Mouse (Mus musculus) MEL (cell line): ENCODE measurements at regions not wholly inside any gene's neighbourhood (a gene's known extent, or its start where the extent isn't known, plus 50 kb on each side); places are given as distances from the start of the nearest gene placed in this dataset.

Experiments used
- DNase-seq: peaks from one replicate; pipeline ENCODE4 v3.0.0; 2011; ENCODE audit warnings: low read depth, low spot score
- H3K27ac ChIP-seq: 2 replicates; pipeline ENCODE4 v1.5.1; 2012; ENCODE audit warnings: low read depth, mild to moderate bottlenecking, control low read depth, low read length, moderate library complexity; ENCODE audit not compliant: control insufficient read depth
- H3K27me3 ChIP-seq, 2 experiments: fragments of 150-350 bp in 1 of 2; sonication (generic) in 1 of 2; 2 replicates each; pipeline ENCODE4 v1.6.1; 2012; ENCODE audit warnings: low read length in 2 of 2, mild to moderate bottlenecking in 2 of 2, improper control_type of control experiment in 1 of 2, moderate library complexity in 1 of 2; ENCODE audit not compliant: insufficient read depth in 2 of 2, control insufficient read depth in 1 of 2
- H3K36me3 ChIP-seq, 2 experiments: 2 replicates each; pipeline ENCODE4 v1.6.1; 2012 to 2014; ENCODE audit warnings: low read length in 2 of 2, improper control_type of control experiment in 1 of 2, inconsistent platforms in 1 of 2, mild to moderate bottlenecking in 1 of 2; ENCODE audit not compliant: insufficient read depth in 2 of 2, control insufficient read depth in 1 of 2
- H3K4me1 ChIP-seq, 2 experiments: fragments of 150-350 bp in 1 of 2; sonication (generic) in 1 of 2; 2 replicates each; pipeline ENCODE4 v1.6.1; 2012; ENCODE audit warnings: low read length in 2 of 2, improper control_type of control experiment in 1 of 2, mild to moderate bottlenecking in 1 of 2; ENCODE audit not compliant: insufficient read depth in 2 of 2, control insufficient read depth in 1 of 2
- H3K4me3 ChIP-seq, 2 experiments: fragments of 150-350 bp in 1 of 2; sonication (generic) in 1 of 2; 2 replicates each; pipeline ENCODE4 v1.5.1; 2012; ENCODE audit warnings: low read depth in 2 of 2, low read length in 2 of 2, mild to moderate bottlenecking in 2 of 2, moderate library complexity in 2 of 2, control low read depth in 1 of 2, improper control_type of control experiment in 1 of 2; ENCODE audit not compliant: control insufficient read depth in 1 of 2, insufficient read depth in 1 of 2
- H3K79me2 ChIP-seq: 2 replicates; pipeline ENCODE4 v1.6.1; 2012; ENCODE audit warnings: mild to moderate bottlenecking, low read length, moderate library complexity; ENCODE audit not compliant: control insufficient read depth, poor library complexity, insufficient read depth
- H3K9ac ChIP-seq: 2 replicates; pipeline ENCODE4 v1.6.1; 2012; ENCODE audit warnings: low read depth, mild to moderate bottlenecking, control low read depth, low read length, moderate library complexity; ENCODE audit not compliant: control insufficient read depth, poor library complexity, severe bottlenecking
- H3K9me3 ChIP-seq: fragments of 150-350 bp; sonication (generic); replicated peaks from 2 replicates; pipeline ENCODE4 v1.6.1; 2012; ENCODE audit warnings: mild to moderate bottlenecking, low read length, improper control_type of control experiment, moderate library complexity; ENCODE audit not compliant: insufficient read depth
- CHD1 ChIP-seq: IDR thresholded peaks from 2 replicates; pipeline ENCODE4 v1.6.1; 2012; ENCODE audit warnings: low read depth, mild to moderate bottlenecking, inconsistent platforms, low read length, improper control_type of control experiment
- CHD2 ChIP-seq: IDR thresholded peaks from 2 replicates; pipeline ENCODE4 v1.6.1; 2011; ENCODE audit warnings: low read length, improper control_type of control experiment
- CTCF ChIP-seq, 3 experiments: IDR thresholded peaks in 2 of 3; conservative IDR thresholded peaks in 1 of 3; 2 replicates each; pipeline ENCODE4 v1.5.1; 2011 to 2012; ENCODE audit warnings: low read length in 3 of 3, low read depth in 2 of 3, mild to moderate bottlenecking in 2 of 3, improper control_type of control experiment in 1 of 3, inconsistent platforms in 1 of 3, mixed read lengths in 1 of 3, moderate library complexity in 1 of 3; ENCODE audit not compliant: control insufficient read depth in 1 of 3, insufficient read depth in 1 of 3, poor library complexity in 1 of 3, severe bottlenecking in 1 of 3
- E2F4 ChIP-seq: IDR thresholded peaks from 2 replicates; pipeline ENCODE4 v1.6.1; 2011; ENCODE audit warnings: low read depth, low read length, improper control_type of control experiment, borderline replicate concordance
- EP300 ChIP-seq, 2 experiments: IDR thresholded peaks; 2 replicates each; pipeline ENCODE4 v1.6.1; 2011; ENCODE audit warnings: improper control_type of control experiment in 2 of 2, low read length in 2 of 2, low read depth in 1 of 2, mild to moderate bottlenecking in 1 of 2
- ETS1 ChIP-seq: IDR thresholded peaks from 2 replicates; pipeline ENCODE4 v1.6.1; 2012; ENCODE audit warnings: low read depth, mild to moderate bottlenecking, inconsistent platforms, low read length, improper control_type of control experiment, moderate library complexity
- GABPA ChIP-seq: IDR thresholded peaks from 2 replicates; pipeline ENCODE4 v1.6.1; 2012; ENCODE audit warnings: low read depth, mild to moderate bottlenecking, inconsistent platforms, low read length, improper control_type of control experiment, moderate library complexity
- HCFC1 ChIP-seq: IDR thresholded peaks from 2 replicates; pipeline ENCODE4 v1.6.1; 2012; ENCODE audit warnings: low read depth, mild to moderate bottlenecking, inconsistent platforms, low read length, improper control_type of control experiment, moderate library complexity
- JUND ChIP-seq: IDR thresholded peaks from 2 replicates; pipeline ENCODE4 v1.6.1; 2011; ENCODE audit warnings: low read depth, mild to moderate bottlenecking, improper control_type of control experiment, low read length
- KAT2A ChIP-seq: conservative IDR thresholded peaks from 2 replicates; pipeline ENCODE4 v1.6.1; 2012; ENCODE audit warnings: low read depth, low read length, improper control_type of control experiment, inconsistent platforms
- MAX ChIP-seq: IDR thresholded peaks from 2 replicates; pipeline ENCODE4 v1.6.1; 2011; ENCODE audit warnings: low read length, improper control_type of control experiment
- MEF2A ChIP-seq: IDR thresholded peaks from 2 replicates; pipeline ENCODE4 v1.6.1; 2014; ENCODE audit warnings: low read depth, mild to moderate bottlenecking, inconsistent platforms, low read length, improper control_type of control experiment; ENCODE audit not compliant: poor library complexity, insufficient replicate concordance, severe bottlenecking; ENCODE audit errors: extremely low read depth
- MYC ChIP-seq: IDR thresholded peaks from 2 replicates; pipeline ENCODE4 v1.6.1; 2011; ENCODE audit warnings: low read depth, mild to moderate bottlenecking, low read length, improper control_type of control experiment, moderate library complexity
- NELFE ChIP-seq: IDR thresholded peaks from 2 replicates; pipeline ENCODE4 v1.6.1; 2011; ENCODE audit warnings: low read depth, low read length, improper control_type of control experiment
- POLR2A ChIP-seq, 2 experiments: IDR thresholded peaks; 2 replicates each; pipeline ENCODE4 v1.6.1; 2011 to 2012; ENCODE audit warnings: low read length in 2 of 2, mild to moderate bottlenecking in 2 of 2, control low read depth in 1 of 2, improper control_type of control experiment in 1 of 2, low read depth in 1 of 2, moderate library complexity in 1 of 2; ENCODE audit not compliant: control insufficient read depth in 1 of 2, insufficient read depth in 1 of 2, poor library complexity in 1 of 2
- POLR2AphosphoS2 ChIP-seq: IDR thresholded peaks from 2 replicates; pipeline ENCODE4 v1.6.1; 2011; ENCODE audit warnings: low read length, improper control_type of control experiment
- RAD21 ChIP-seq: IDR thresholded peaks from 2 replicates; pipeline ENCODE4 v1.6.1; 2011; ENCODE audit warnings: mild to moderate bottlenecking, low read depth, low read length, improper control_type of control experiment
- SIN3A ChIP-seq: IDR thresholded peaks from 2 replicates; pipeline ENCODE4 v1.6.1; 2012; ENCODE audit warnings: low read length, improper control_type of control experiment, inconsistent platforms
- SMC3 ChIP-seq: IDR thresholded peaks from 2 replicates; pipeline ENCODE4 v1.6.1; 2011; ENCODE audit warnings: low read depth, low read length, improper control_type of control experiment
- TCF12 ChIP-seq: IDR thresholded peaks from 2 replicates; pipeline ENCODE4 v1.6.1; 2014; ENCODE audit warnings: low read depth, mild to moderate bottlenecking, inconsistent platforms, low read length, improper control_type of control experiment, moderate library complexity
- UBTF ChIP-seq: IDR thresholded peaks from 2 replicates; pipeline ENCODE4 v1.6.1; 2012; ENCODE audit warnings: low read depth, mild to moderate bottlenecking, inconsistent platforms, low read length, improper control_type of control experiment, moderate library complexity, borderline replicate concordance; ENCODE audit not compliant: insufficient read depth
- USF2 ChIP-seq, 2 experiments: IDR thresholded peaks; 2 replicates each; pipeline ENCODE4 v1.6.1; 2011 to 2012; ENCODE audit warnings: improper control_type of control experiment in 2 of 2, low read length in 2 of 2, borderline replicate concordance in 1 of 2, inconsistent platforms in 1 of 2, low read depth in 1 of 2, mild to moderate bottlenecking in 1 of 2; ENCODE audit not compliant: insufficient read depth in 1 of 2
- ZC3H11A ChIP-seq: IDR thresholded peaks from 2 replicates; pipeline ENCODE4 v1.6.1; 2012; ENCODE audit warnings: low read depth, mild to moderate bottlenecking, inconsistent platforms, low read length, improper control_type of control experiment
- ZNF384 ChIP-seq: IDR thresholded peaks from 2 replicates; pipeline ENCODE4 v1.6.1; 2012; ENCODE audit warnings: low read depth, mild to moderate bottlenecking, inconsistent platforms, low read length, improper control_type of control experiment

DNA sequence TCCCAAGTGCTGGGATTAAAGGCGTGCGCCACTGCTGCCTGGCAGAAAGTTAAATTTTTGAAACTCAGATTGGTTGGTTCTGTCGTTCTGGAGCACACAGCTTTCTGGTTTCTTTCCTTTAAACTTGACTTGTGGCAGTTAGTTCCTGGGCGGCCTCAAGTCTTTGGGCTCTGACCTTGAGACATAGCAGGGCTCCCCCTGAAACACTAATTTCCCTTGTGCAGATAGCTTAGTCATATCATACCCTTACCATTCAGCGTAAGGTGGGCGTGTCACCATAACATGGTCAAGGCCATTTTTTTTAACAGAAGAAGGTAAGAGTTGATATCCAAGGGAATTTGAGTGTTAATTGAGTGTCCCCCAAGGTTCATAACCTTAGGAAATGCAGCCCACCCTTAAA lies 140.3 kb upstream of the Ubr2 start:
- peaks cover 0 to 10% of the 10 kb centered on the region in 2 experiments; a peak in 2 of 4 replicates for H3K36me3 ChIP-seq
- H3K9me3 ChIP-seq = no peaks in the 10 kb centered on the region
- H3K27me3 ChIP-seq = no peaks in the 10 kb centered on the region
- H3K79me2 ChIP-seq = no peaks in the 10 kb centered on the region
- no peak overlapping the region for H3K9ac ChIP-seq
- H3K4me3 ChIP-seq = no peak overlapping the region
- H3K4me1 ChIP-seq = peaks cover 0 to 15% of the 10 kb centered on the region in 2 experiments; a peak in 3 of 4 replicates
- no peak for TF ChIP-seq MAX
- no peak for TF ChIP-seq CHD1
- TF ChIP-seq HCFC1 = no peak
- no peak for TF ChIP-seq UBTF
- TF ChIP-seq POLR2A (IDR thresholded peaks at IDR 0.05; ENCODE audit: control insufficient read depth in 1 of 2, insufficient read depth in 1 of 2, low read depth in 1 of 2, low read length in 2 of 2, poor library complexity in 1 of 2) = no peak
- no peak for TF ChIP-seq ZC3H11A
- TF ChIP-seq POLR2AphosphoS2 = no peak
- no peak for TF ChIP-seq USF2 (IDR thresholded peaks at IDR 0.05; ENCODE audit: borderline replicate concordance in 1 of 2, insufficient read depth in 1 of 2, low read depth in 1 of 2, low read length in 2 of 2)
- TF ChIP-seq JUND = no peak
- no peak for TF ChIP-seq KAT2A
- TF ChIP-seq SMC3 = no peak
- no peak for TF ChIP-seq ETS1
- TF ChIP-seq CTCF (IDR thresholded peaks at IDR 0.05 in 2 of 3, conservative IDR thresholded peaks at IDR 0.05 in 1 of 3; ENCODE audit: control insufficient read depth in 1 of 3, insufficient read depth in 1 of 3, low read depth in 2 of 3, low read length in 3 of 3, poor library complexity in 1 of 3, severe bottlenecking in 1 of 3) = no peak
- no peak for TF ChIP-seq TCF12
- H3K27ac ChIP-seq = no peak overlapping the region
- no peak for DNase-seq

DNA sequence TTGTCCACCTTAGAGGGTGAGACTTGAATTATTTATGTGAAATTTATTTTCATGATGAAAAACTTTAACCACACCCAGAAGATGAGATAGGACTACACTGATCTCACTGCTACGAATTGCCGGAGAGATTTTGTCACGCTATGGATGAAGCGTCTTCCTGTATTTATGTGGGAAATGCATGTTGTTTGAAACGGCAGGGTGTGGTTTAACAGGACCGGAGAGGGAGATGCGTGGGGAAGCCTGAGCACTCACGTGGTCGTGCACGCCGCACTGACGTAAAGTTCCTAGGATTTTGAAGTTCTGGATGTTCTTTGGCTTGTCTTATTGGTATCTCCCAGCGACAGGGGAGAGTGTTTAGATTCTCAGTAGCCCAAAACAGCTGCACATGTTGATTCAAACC lies 139.3 kb upstream of the Ubr2 start:
- no peak overlapping the region for H3K27ac ChIP-seq
- no peak for TF ChIP-seq GABPA
- TF ChIP-seq KAT2A = no peak
- TF ChIP-seq MYC = no peak
- TF ChIP-seq MEF2A = no peak
- no peak for TF ChIP-seq E2F4
- no peak for TF ChIP-seq NELFE
- no peak for TF ChIP-seq CHD2
- TF ChIP-seq RAD21 = no peak
- TF ChIP-seq CHD1 = no peak
- no peak for TF ChIP-seq ETS1
- no peak for TF ChIP-seq SIN3A
- no peak for TF ChIP-seq EP300 (IDR thresholded peaks at IDR 0.05; ENCODE audit: low read depth in 1 of 2, low read length in 2 of 2)
- no peak for TF ChIP-seq ZNF384
- TF ChIP-seq, all 39 proteins: peak for 0
- H3K36me3 ChIP-seq = peaks cover 0 to 14% of the 10 kb centered on the region in 2 experiments; a peak in 2 of 4 replicates
- no peak overlapping the region for H3K4me3 ChIP-seq
- peaks cover 0 to 20% of the 10 kb centered on the region in 2 experiments; a peak in 3 of 4 replicates for H3K4me1 ChIP-seq
- no peak overlapping the region for H3K9ac ChIP-seq
- H3K27me3 ChIP-seq = no peaks in the 10 kb centered on the region
- no peaks in the 10 kb centered on the region for H3K79me2 ChIP-seq
- H3K9me3 ChIP-seq = no peaks in the 10 kb centered on the region
- no peak for DNase-seq
